Mouse (Mus musculus): Measurements from ENCODE around the gene Tdgf1. TPM values are rescaled to one million over a fixed set of nuclear protein-coding genes. Genes with fewer than 3 reads are reported as not detected.

Gene Tdgf1
- total RNA-seq, 2 experiments from 2014 or later: not detected

DNA sequence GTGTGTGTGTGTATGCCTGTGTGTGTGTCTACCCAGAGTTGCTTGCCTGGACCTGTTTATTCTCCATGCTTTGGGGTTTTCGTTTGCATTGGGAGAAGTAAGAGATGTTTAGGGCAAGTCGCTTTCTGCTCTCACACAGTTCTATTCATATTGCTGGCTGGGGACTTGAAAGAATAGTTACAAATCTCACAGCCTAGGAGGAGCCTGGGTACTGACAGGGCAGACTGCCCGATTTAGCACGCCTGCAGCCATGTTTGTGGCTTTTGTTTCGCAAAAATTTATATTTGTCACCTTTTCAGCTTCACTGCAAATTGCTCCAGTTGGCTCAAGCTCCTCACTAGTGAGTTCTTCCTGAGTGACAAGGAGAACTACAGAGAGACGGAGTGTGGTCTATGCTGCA is 14.4 kb downstream of the Tdgf1 start:
- no peak for TF ChIP-seq CTCF (IDR thresholded peaks at IDR 0.05)
- DNase-seq: no peak
- Histone ChIP-seq H3K4me3 (no peak overlapping the region), H3K27ac (no peak overlapping the region)
- intact Hi-C loops (cut with DNase I): no loop called here

DNA sequence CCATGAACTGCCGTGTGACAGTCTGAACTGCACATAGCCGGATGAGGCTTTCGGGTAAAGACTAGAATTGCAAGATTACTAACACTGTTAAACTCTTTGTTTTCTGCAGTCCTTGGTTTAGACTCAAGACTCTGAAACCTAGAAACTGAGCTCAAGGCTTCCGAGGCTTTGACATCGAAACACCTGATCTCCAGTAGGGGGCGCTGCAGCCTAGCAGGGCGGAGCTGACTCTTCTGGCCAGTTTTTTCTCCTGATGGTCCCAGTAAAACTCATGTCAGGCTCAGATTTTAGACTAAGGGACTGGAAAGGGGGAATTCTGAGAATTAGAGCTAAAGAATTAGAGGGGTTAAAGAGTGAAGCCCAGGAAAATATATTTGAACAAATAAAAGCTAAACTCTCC is 23.2 kb downstream of the Tdgf1 start:
- intact Hi-C loops (cut with DNase I): loop anchor here (2.0 kb wide), 3 partner anchors 32 to 150 kb away; no protein-coding TSS in a partner anchor
- no peak overlapping the region for H3K4me3 ChIP-seq
- H3K27ac ChIP-seq: no peak overlapping the region; the same call in 1 of the 2 replicates
- DNase-seq: peak; percentile 81
- TF ChIP-seq CTCF (IDR thresholded peaks at IDR 0.05): peak; percentile 98

DNA sequence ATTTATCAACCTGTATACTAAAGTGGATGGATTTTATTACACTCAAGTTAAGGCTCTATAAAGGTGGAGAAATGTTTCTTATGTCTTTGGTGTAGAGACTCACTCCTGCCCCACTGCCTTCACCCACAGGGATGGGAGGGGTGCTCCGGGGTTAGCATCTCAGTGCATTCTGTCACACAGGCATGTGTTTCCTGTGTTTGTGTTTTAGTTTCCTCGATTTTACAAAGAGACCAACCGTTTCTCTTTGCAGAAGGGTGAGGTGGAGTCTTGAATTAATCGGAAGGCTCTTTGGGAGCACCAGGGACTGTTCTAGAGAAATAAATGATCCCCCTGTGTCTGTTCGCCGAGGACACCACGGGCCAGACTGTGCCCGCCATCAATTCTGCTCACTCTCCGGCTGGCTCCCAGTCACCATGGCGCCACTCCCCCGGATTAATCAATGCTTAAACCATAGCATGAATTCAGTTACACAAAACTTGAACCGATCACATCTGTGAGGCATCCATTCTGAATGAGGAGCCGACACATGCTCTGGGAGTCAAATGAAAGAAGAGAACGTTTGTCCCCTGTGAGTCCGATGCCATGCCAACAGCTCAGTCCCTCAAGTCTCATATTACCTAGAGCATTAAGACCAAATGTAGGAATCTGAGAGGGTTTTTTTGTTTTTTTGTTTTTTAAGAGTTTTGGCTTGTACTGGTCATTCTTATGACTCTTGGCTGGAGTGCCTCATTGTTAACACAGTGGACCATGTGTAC is 25.1 kb downstream of the Tdgf1 start:
- peak overlapping the region; percentile 69 for H3K27ac ChIP-seq
- intact Hi-C loops (cut with DNase I): no loop called here
- peak overlapping the region; percentile 51 for H3K4me3 ChIP-seq
- no peak for DNase-seq
- TF ChIP-seq CTCF (IDR thresholded peaks at IDR 0.05): no peak

DNA sequence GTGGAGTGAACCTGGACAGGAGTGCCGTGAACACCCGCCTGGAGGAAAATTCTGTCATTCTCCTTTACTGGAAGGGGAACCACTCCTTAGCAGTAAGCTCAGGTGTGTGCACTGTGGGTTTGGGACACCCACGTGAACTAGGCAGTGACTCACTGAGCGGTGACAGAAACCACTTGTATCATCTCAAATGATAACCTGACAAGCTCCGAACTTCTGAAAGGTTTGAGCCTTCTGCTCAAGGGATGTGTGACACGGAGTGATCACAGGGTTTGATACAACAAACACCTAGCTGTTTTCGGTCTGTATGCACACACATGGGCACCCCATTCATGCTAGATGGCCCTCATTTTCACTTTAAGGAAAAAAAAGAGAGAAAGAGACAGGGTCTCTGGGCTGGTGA is 29.2 kb downstream of the Tdgf1 start, which contains the start of gene Fam240a:
TSS of gene Fam240a (minus strand) at position 76 of the 400 bp plus-strand sequence.
- intact Hi-C loops (cut with DNase I): no loop called here
- Histone ChIP-seq H3K27ac (no peak within 1 kb of the TSS), H3K4me3 (no peak within 1 kb of the TSS)
- DNase-seq: no peak
- no peak for TF ChIP-seq CTCF (IDR thresholded peaks at IDR 0.05)

DNA sequence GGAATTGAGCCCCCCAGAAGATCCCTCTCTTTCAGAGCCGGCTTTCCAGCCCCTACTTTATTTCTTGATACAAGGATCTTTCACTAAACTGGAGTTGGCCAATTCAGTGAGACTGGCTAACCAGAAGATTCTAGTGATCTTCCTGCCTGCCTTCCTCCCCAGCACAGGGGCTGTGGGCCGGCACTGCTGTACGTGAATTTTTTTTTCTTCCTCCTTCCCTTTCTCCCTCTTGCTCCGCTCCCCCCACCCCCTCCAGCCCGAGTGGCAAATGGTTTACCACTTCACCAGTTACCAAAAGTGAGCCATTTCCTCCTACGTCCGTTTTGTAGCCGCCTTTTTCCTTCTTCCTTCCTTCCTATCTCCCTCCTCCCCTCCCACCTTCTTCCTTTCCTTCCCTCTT is 30.5 kb downstream of the Tdgf1 start:
- no peak for TF ChIP-seq CTCF (IDR thresholded peaks at IDR 0.05)
- intact Hi-C loops (cut with DNase I): no loop called here
- no peak overlapping the region for H3K27ac ChIP-seq
- no peak for DNase-seq
- H3K4me3 ChIP-seq: no peak overlapping the region

DNA sequence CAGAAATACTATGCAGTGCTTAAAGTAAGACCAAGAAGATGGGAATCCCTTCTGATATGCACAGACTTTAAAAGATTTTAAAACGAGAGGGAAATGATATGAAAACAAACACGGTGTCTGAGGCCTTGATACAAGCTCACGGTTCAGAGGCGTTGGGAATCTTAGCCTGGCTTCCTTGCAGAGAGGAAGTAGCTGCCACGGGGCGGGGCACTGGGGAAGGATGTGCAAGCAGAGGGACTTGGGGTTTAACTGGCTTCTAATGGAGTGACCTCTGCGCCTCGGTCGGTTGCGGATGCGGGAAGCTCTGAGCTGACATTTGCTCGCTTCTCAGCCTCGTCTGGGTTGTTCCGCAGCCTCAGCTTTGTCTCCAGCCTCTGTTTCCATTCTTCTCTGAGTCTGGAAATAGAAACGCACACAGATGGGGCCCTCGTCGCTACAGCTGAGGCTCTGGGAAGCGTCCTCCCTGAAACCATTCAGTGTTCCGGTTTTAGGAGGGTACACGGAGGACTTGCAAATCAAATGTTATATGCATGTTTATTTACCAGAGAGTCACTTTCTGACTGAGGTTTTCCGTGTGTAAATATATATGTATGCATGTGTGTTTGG is 31.2 kb downstream of the Tdgf1 start:
- no peak for TF ChIP-seq CTCF (IDR thresholded peaks at IDR 0.05)
- intact Hi-C loops (cut with DNase I): no loop called here
- no peak for DNase-seq
- H3K27ac ChIP-seq: no peak overlapping the region
- no peak overlapping the region for H3K4me3 ChIP-seq

DNA sequence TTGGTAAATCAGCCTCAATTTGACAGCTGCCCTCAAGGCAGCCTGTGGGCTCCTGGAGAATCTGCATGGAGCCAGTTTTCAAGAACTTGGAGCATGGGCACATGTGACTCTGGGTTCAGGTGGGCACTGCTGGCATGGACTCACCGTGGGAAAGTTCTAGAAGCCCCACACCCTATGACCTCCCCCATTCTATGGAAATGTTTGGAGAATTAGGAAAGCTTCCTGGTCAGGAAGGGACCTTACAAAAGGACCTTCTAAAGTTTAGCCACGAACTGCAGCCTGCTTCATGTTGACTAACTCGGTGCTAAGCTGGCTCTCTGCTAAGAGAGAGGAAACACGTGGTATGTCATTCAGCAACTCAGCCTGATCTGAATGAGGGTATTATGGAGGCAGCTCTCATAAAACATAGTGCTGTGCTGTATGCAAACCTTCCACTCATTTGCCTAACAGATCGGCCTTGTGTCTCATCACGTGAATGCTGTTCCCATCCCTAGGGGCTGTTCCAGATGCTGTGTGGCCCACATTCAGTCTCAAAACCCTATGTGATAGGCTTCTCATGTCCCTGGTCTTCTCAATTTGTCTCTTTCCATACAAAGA is 36.5 kb downstream of the Tdgf1 start:
- no peak overlapping the region for H3K27ac ChIP-seq
- no peak overlapping the region for H3K4me3 ChIP-seq
- intact Hi-C loops (cut with DNase I): no loop called here
- no peak for TF ChIP-seq CTCF (IDR thresholded peaks at IDR 0.05)
- DNase-seq: no peak

DNA sequence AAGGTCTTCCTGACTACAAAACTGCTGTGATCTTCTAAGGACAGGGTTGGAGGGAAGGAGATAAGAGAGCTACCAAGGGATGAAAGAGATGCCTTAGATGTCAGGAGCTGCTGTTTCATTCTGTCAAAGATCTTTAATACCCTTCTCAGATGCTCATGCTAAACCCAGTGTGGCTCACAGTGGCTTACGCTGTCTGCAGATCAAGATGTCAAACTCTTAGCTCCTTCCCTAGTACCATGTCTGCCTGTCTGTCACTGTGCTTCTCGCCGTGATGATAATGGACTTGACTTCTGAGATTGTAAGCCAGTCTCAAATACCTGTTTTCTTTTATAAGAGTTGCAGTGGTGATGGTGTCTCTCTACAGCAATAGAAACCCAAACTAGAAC is 37.3 kb downstream of the Tdgf1 start:
- Histone ChIP-seq H3K4me3 (no peak overlapping the region), H3K27ac (no peak overlapping the region)
- DNase-seq: no peak
- intact Hi-C loops (cut with DNase I): no loop called here
- TF ChIP-seq CTCF (IDR thresholded peaks at IDR 0.05): no peak

DNA sequence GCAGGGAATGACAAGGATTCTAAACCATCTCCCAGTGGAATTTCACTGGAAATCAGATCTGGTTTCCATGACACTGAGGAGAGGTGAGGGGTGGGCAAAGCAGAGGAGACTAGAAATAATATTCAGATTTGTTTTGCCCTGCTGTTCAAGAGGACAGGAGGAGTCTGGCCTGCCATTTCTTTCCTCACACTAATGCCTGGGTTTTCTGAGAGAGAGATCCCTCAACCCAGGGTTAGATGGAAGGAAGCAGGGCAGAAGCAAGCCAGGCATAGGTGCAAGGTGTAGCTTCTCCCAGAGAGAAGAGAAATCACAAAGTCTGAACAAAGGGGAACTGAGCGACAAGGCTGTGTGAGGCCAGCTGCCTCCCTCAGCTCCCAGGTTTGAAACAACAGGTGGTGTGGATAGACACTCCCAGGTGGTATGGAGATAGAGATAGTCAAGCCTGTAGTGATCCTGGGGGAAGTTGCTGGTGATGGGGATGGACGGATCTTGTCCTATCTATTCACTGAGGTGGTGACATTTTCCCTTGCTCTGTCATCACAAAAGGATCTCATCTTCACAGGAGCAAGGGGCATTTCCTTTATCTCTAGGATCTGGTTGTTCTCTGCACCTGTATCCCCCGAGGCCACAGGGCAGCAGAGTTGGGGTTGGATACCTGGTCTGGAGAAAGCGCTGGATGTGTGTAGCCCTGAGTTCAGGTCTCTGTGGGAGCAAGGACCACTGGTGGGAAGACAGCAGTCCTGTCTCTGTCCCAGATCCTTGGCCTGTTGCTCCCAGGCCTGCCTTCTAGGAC is 37.9 kb downstream of the Tdgf1 start:
- no peak for TF ChIP-seq CTCF (IDR thresholded peaks at IDR 0.05)
- intact Hi-C loops (cut with DNase I): no loop called here
- no peak for DNase-seq
- Histone ChIP-seq H3K27ac (no peak overlapping the region), H3K4me3 (no peak overlapping the region)

DNA sequence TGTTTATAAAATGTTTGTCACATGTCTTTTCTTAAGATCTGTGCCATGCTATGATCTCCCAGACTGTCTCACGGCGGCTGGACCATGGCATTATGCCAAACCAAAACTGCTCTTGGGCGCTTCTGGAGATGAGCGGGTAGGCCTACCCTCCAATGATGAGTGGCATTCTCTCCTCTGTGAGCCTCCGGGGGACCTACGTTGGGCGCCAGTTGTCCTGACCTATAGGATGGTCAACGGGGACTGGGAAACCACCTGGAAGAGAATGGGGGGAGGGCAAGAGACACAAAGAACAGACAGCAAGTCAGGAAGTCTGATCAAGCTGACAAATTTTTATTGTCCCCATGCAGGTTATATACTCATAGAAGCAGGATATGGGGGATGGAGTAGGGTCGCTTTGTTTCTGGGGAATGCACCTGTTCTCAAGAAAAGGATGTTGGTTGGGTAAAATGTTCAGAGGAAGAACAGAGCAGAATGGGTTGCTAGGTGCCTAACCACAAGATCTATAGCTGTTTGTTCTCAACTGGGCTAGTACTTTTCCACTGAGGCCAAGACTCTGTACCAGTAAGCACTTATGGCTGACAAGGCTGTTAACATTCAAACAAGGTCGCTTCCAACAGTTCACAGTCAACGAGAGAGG is 38.6 kb downstream of the Tdgf1 start:
- intact Hi-C loops (cut with DNase I): no loop called here
- Histone ChIP-seq H3K27ac (no peak overlapping the region), H3K4me3 (no peak overlapping the region)
- no peak for TF ChIP-seq CTCF (IDR thresholded peaks at IDR 0.05)
- no peak for DNase-seq

DNA sequence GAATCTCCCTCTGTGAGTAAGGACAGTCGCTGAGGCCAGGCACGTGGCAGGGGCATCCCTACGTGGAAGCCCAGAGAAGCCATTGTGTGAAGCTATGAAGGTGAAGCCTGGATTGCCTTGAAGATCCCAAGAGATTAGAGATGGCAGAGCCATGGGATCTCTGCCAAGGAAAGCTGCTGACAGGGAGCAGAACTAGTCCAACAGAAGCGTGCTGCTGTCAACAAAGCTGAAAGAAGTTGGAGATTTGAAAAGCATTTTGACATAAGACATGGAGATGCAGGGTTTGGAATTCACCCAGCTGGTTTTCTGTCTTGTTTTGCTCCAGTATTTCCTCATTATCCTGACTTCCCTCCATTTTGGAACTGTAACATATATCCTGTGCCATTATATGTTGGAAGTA is 43.7 kb downstream of the Tdgf1 start:
- DNase-seq: no peak
- intact Hi-C loops (cut with DNase I): no loop called here
- TF ChIP-seq CTCF (IDR thresholded peaks at IDR 0.05): no peak
- Histone ChIP-seq H3K27ac (no peak overlapping the region), H3K4me3 (no peak overlapping the region)

DNA sequence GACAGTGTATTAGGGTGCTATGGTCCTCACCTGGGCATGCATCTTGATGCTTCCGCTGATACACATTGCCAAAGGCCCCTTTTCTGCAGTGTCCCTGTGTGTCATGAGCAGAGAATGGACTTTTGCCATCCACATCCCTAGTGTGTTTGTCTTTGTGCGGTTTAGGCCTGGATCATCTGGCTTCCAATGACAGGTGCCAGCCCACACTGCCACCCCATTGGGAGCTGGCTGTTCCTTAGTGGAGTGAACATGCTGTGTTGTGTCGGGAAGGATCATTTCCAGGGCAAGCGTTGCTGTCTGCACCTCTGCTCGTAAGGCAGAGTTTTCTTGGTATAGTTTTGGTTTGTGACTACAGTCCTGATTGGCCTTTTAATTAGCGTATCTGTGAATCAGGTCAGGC is 44.8 kb downstream of the Tdgf1 start:
- H3K4me3 ChIP-seq: no peak overlapping the region
- intact Hi-C loops (cut with DNase I): no loop called here
- no peak for DNase-seq
- H3K27ac ChIP-seq: no peak overlapping the region
- no peak for TF ChIP-seq CTCF (IDR thresholded peaks at IDR 0.05)

Data from gastrocnemius, adult 2 months (tissue).